Mouse (Mus musculus) testis, postnatal 10 days (tissue): ENCODE results near the gene Olfr1183.
"Not testable (repeated sequence)": the region's sequence is repeated elsewhere in the genome, so short reads cannot be mapped to it uniquely, and the experiment has no call there.

Experiments used
- DNase-seq: peaks from one replicate; pipeline ENCODE4 v3.0.0; 2021; ENCODE audit warnings: low spot score

Gene Olfr1183

DNA sequence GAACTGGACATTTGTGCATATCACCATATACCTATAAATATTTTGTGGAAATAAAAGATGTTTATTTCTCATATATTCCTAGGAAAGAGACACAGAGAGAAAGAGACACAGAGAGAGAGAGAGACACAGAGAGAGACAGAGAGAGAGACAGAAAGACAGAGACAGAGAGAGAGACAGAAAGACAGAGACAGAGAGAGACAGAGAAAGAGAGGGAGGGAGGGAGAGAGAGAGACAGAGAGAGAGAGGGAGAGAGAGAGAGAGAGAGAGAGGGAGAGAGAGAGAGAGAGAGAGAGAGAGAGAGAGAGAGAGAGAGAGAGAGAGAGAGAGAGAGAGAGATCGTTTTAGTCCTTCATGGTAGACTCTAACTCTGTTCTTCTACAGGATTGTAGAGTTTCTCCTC is at the start of gene Olfr1183:
Olfr1183 (plus strand) TSS at position 301 of the 400 bp plus-strand sequence.
- not testable (repeated sequence) for DNase-seq

DNA sequence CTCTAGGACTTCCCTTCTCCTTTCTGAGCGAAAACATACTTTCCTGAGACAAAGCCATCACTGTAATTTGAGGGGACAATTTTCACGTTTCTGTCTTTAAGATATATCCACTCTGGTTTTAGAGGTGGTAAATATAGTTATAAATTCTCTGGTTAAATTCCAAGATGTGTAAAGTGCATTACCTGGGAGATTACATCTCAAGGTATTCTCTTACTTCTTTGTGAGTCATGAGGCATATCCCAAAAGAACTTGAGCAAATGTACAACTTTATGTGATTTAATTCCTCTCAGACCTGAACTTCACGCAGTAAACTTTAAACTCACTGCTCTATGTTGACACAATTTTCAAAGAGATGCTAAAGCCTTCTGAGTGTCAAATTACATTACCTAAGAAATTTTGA is 48.3 kb upstream of the Olfr1183 start, which contains the start of gene Olfr1179:
Olfr1179 (minus strand) TSS at position 101 of the 400 bp plus-strand sequence.
- no peak for DNase-seq

DNA sequence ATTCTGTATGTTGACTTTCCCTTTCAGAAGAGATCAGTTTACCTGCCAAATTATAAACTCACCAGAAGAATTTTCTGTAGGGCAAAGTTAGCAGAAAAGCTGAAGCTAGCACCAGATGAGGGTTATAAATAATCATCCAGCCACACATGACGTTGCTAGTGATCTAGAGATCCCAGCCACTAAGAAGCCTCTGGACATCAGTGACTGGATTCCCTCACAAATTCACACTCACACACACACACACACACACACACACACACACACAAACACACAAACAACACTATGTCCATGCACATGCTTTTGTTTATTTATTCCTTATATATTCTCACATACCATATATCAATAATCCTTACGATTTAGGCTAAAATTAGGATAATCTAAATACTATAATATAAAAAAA is 35.6 kb upstream of the Olfr1183 start, which contains the start of gene Olfr1180:
Olfr1180 (minus strand) TSS at position 101 of the 400 bp plus-strand sequence.
- DNase-seq, result no peak

DNA sequence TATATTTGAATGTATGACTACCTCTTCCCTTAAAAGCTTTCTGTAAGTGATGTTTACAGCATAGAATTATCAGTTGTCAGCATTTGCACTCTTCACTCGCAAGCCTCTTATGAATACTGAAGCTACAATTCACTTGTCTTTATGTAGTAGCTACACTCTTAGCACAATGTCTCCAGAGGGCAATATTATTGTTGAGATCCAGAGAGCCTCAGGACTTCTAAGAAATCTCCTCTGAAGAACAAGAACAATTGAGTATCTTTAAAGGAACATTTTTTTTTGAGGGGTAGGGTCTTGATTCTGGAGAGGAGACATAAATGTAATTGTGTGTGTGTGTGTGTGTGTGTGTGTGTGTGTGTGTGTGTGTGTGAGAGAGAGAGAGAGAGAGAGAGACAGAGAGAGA is 28.6 kb upstream of the Olfr1183 start, which contains the start of gene Olfr1181:
Olfr1181 (minus strand) TSS at position 101 of the 400 bp plus-strand sequence.
- no peak for DNase-seq

DNA sequence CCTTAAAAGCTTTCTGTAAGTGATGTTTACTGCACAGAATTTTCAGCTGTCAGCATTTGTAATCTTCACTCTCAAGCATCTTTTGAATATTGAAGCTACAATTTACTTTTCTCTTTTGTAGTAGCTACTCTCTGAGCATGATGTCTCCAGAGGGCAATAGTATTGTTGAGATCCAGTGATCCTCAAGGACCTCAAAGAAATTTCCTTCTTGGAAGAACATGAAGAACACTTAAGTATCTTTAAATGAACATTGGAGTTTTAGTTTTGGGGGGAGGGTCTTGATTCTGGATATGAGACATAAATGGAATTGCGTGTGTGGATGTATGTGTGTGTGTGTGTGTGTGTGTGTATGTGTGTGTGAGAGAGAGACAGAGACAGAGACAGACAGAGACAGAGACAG is 5.6 kb upstream of the Olfr1183 start, which contains the start of gene Gm13757:
Gm13757 (minus strand) TSS at position 101 of the 400 bp plus-strand sequence.
- no peak for DNase-seq

DNA sequence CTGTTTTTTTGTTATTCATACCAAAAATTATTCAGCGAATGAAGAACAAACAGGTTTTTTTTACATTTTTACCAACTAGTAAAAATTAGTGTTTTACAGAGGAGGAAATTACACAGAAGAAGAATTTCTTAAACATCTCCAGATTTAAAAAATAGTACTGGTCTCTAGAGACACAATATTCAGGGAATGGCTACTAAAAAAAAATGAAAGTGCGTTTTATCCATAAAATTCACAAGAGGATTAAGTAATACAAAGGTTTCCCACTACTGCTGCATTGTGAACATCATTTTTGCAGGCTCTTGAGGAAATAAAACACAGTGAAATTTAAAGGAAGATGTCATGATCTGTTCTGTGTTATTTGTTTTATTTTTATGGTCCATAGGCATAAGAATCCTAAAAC is 28.6 kb downstream of the Olfr1183 start, which contains the start of gene Olfr1184:
Olfr1184 (plus strand) TSS at position 301 of the 400 bp plus-strand sequence.
- DNase-seq, result no peak

DNA sequence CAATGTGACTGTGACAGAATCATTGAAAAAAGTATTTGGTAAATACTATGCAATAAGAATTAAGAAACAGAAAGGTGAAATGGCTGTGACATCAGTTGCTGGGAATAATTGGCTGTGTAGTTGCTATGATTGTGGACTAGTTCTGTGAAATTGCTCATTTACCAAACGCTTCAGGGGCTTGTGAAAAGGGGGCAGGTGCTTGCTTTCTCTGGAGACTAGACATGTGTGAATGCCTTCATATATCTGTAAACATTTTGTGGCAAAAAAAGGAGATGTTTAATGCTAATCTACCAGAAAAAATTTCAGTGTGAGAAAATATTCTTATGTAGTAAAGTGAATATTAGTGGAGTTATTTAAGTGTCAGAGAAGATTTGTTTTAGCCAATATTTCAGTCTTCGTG is 38.4 kb downstream of the Olfr1183 start, which contains the start of gene Olfr1185-ps1:
Olfr1185-ps1 (plus strand) TSS at position 301 of the 400 bp plus-strand sequence.
- DNase-seq, result no peak

DNA sequence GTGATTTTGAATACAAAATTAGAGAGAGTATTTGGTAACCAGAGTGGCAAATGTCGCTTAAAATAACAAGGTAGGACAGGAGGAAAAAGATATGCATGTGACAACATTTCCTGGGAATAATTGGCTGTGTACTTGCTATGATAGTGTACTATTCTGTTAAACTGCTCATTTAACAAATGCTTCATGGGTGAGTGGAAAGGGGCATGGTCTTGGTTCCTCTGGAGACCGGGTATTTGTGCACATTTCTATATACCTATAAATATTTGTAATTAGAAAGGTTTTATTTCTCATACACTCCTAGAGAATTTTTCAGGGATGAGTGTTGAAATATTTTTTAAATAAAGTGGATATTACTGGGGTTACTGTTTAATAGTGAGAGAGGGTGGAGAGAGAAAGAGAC is 63.6 kb downstream of the Olfr1183 start, which contains the start of gene Olfr1186:
Olfr1186 (plus strand) TSS at position 301 of the 400 bp plus-strand sequence.
- DNase-seq, result no peak
